ENCODE assay signal across 17 mouse cellular contexts in the genomic region with DNA sequence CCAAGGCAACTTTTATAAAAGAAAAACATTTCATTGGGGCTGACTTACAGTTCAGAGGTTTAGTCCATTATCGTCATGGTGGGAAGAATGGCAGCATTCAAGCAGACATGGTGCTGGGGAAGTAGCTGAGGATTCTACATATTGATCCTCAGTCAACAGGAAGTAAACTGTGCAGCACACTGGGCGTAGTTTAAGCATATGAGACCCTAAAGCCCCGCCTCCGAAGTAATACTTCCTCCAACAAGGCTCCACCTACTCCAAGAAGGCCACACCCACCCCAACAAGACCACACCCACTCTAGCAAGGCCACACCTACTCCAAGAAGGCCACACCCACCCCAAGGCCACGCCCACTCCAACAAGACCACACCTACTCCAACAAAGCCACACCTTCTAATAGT.
"Had no signal": no experiment of that assay in that cellular context is flagged by ENCODE, and none has a peak within 500 bp of the region (broad histone marks: within the 10 kb centered on the region; RNA-seq: fewer than 3 reads in every experiment).

No protein-coding gene starts in this region.

- DNase-seq: liver, embryonic 13.5 days; liver, postnatal 0 days; lung, adult 2 months; lung, postnatal 14 days; lung, postnatal 36 days; midbrain, embryonic 14.5 days; right cerebral cortex, postnatal 14 days; thymus, adult 18-20 months; thymus, postnatal 14 days; thymus, postnatal 36 days had no signal

- H3K27me3 ChIP-seq: liver, embryonic 13.5 days; liver, embryonic 15.5 days; lung, embryonic 15.5 days; megakaryocyte, embryonic 14.5 days; midbrain, embryonic 12.5 days; neural tube, embryonic 12.5 days had no signal

- H3K27ac ChIP-seq: liver, embryonic 13.5 days; liver, embryonic 15.5 days; lung, embryonic 15.5 days; macrophage; midbrain, embryonic 12.5 days; neural tube, embryonic 12.5 days had no signal

- H3K4me2 ChIP-seq: liver, embryonic 13.5 days; liver, embryonic 15.5 days; lung, embryonic 15.5 days; midbrain, embryonic 12.5 days; neural tube, embryonic 12.5 days had no signal

- H3K9ac ChIP-seq: liver, embryonic 13.5 days; liver, embryonic 15.5 days; liver, postnatal 0 days; lung, embryonic 15.5 days; midbrain, embryonic 12.5 days; neural tube, embryonic 12.5 days had no signal

- H3K4me1 ChIP-seq: liver, embryonic 13.5 days; liver, embryonic 15.5 days; lung, embryonic 15.5 days; megakaryocyte, embryonic 14.5 days; midbrain, embryonic 12.5 days; neural tube, embryonic 12.5 days had no signal

- H3K9me3 ChIP-seq: liver, embryonic 15.5 days; lung, embryonic 15.5 days; midbrain, embryonic 12.5 days; neural tube, embryonic 12.5 days had no signal

- ATAC-seq: liver, postnatal 0 days; lung, postnatal 0 days had no signal

- H3K4me3 ChIP-seq: liver, embryonic 13.5 days; liver, embryonic 15.5 days; lung, embryonic 15.5 days; megakaryocyte, embryonic 14.5 days; midbrain, embryonic 12.5 days; neural tube, embryonic 12.5 days had no signal

- H3K36me3 ChIP-seq: liver, embryonic 13.5 days; liver, embryonic 15.5 days; lung, embryonic 15.5 days; midbrain, embryonic 12.5 days; neural tube, embryonic 12.5 days had no signal
